Mouse (Mus musculus) erythroid progenitor cell, adult 5-6 weeks (primary cell): ENCODE data around the gene Gdpd1. TPM values are rescaled to one million over a fixed set of nuclear protein-coding genes. Genes with fewer than 3 reads are reported as not detected.

Experiments
- ATAC-seq: replicated peaks from 2 replicates; pipeline ENCODE4 v1.8.0; 2016; ENCODE audit warnings: moderate number of reproducible peaks, mild to moderate bottlenecking, moderate TSS enrichment, inconsistent platforms; ENCODE audit not compliant: poor library complexity, low FRiP score, severe bottlenecking
- total RNA-seq, 2 experiments: library from RNA; stranded (forward) in 1 of 2; stranded (reverse) in 1 of 2; fragments of 150-400 nt in 1 of 2; fragments of 186-747, 209-891 nt in 1 of 2; gene quantifications; 2 replicates each; pipeline versions ENCODE4 v1.2.3 to v1.2.4; 2015 to 2017; ENCODE audit warnings: low replicate concordance in 2 of 2

Gdpd1 gene
- total RNA-seq, 2 experiments from 2014 or later = 5.7 to 8.4 TPM

- no peak for ATAC-seq
Measured at GRCm38 (mm10) chr11:86994330-86994729, 79.5 kb downstream of the Gdpd1 start.

GRCm38 (mm10) chr11:86993041-86994037 lies 80.5 kb downstream of the Gdpd1 start, which contains the start of gene Ypel2:
Gene Ypel2 (minus strand): TSS chr11:86993707.
- ATAC-seq = peak; percentile 31; the same call in 1 of the 2 replicates

- ATAC-seq = no peak
Measured at GRCm38 (mm10) chr11:86992461-86992988, 81.3 kb downstream of the Gdpd1 start.

- no peak for ATAC-seq
Measured at GRCm38 (mm10) chr11:86991241-86991640, 82.6 kb downstream of the Gdpd1 start.

- no peak for ATAC-seq
Measured at GRCm38 (mm10) chr11:86990309-86990708, 83.6 kb downstream of the Gdpd1 start.

- no peak for ATAC-seq
Measured at GRCm38 (mm10) chr11:86984990-86985389, 88.9 kb downstream of the Gdpd1 start.

Other genes starting within 250 kb of the Gdpd1 start
- 0.36 and 2.9 TPM in 2 replicates for gene Ypel2, start 80.4 kb downstream of the Gdpd1 start, total RNA-seq (2015; ENCODE audit: low replicate concordance)
- 0.13 and 1.5 TPM in 2 replicates for gene Ypel2, start 80.4 kb downstream of the Gdpd1 start, total RNA-seq (2017; ENCODE audit: low replicate concordance)
- gene Smg8, start 12.7 kb upstream of the Gdpd1 start, total RNA-seq (2015; ENCODE audit: low replicate concordance) = 2.2 and 3.4 TPM in 2 replicates
- 5.8 and 6.2 TPM in 2 replicates for gene Smg8, start 12.7 kb upstream of the Gdpd1 start, total RNA-seq (2017; ENCODE audit: low replicate concordance)
- gene Prr11, start 34.6 kb upstream of the Gdpd1 start, total RNA-seq (2015; ENCODE audit: low replicate concordance) = 145 and 169 TPM in 2 replicates
- 74.4 and 95.3 TPM in 2 replicates for gene Prr11, start 34.6 kb upstream of the Gdpd1 start, total RNA-seq (2017; ENCODE audit: low replicate concordance)
- gene Ska2, start 35.2 kb upstream of the Gdpd1 start, total RNA-seq (2015; ENCODE audit: low replicate concordance) = 148 and 181 TPM in 2 replicates
- 114 and 145 TPM in 2 replicates for gene Ska2, start 35.2 kb upstream of the Gdpd1 start, total RNA-seq (2017; ENCODE audit: low replicate concordance)
- gene Trim37, start 53.0 kb upstream of the Gdpd1 start, total RNA-seq (2015; ENCODE audit: low replicate concordance) = 25.6 and 28.5 TPM in 2 replicates
- gene Trim37, start 53.0 kb upstream of the Gdpd1 start, total RNA-seq (2017; ENCODE audit: low replicate concordance) = 38.3 and 50.3 TPM in 2 replicates